Mouse (Mus musculus) limb, embryonic 12.5 days (tissue): Measurements from ENCODE around the gene Treh. TPM values are rescaled to one million over a fixed set of nuclear protein-coding genes. Genes with fewer than 3 reads are reported as not detected.
"Not testable (repeated sequence)": the region's sequence is repeated elsewhere in the genome, so short reads cannot be mapped to it uniquely, and the experiment has no call there.

ENCODE experiments used
- ATAC-seq: fragments of 200-750 bp; cut with Nextera tagmentation; 2 replicates; pipeline ENCODE4 v1.8.0; 2017; ENCODE audit warnings: low read depth, moderate TSS enrichment; ENCODE audit not compliant: insufficient number of reproducible peaks, insufficient read depth, low FRiP score, low TSS enrichment
- H3K27ac ChIP-seq: fragments of 300-500 bp; sonication (generic); 2 replicates; pipeline ENCODE4 v1.5.1; 2016; ENCODE audit warnings: mild to moderate bottlenecking, moderate library complexity
- H3K27me3 ChIP-seq: fragments of 300-500 bp; sonication (generic); 2 replicates; pipeline ENCODE4 v1.6.1; 2016; ENCODE audit warnings: mild to moderate bottlenecking, moderate library complexity
- H3K36me3 ChIP-seq: fragments of 300-500 bp; sonication (generic); 2 replicates; pipeline ENCODE4 v1.6.1; 2016; ENCODE audit warnings: mild to moderate bottlenecking, moderate library complexity
- H3K4me1 ChIP-seq: fragments of 300-500 bp; sonication (generic); replicated peaks from 2 replicates; pipeline ENCODE4 v1.6.1; 2016
- H3K4me2 ChIP-seq: fragments of 300-500 bp; sonication (generic); 2 replicates; pipeline ENCODE4 v1.6.1; 2016; ENCODE audit warnings: mild to moderate bottlenecking, moderate library complexity
- H3K4me3 ChIP-seq: fragments of 300-500 bp; sonication (generic); replicated peaks from 2 replicates; pipeline ENCODE4 v1.5.1; 2016; ENCODE audit warnings: mild to moderate bottlenecking
- H3K9ac ChIP-seq: fragments of 300-500 bp; sonication (generic); replicated peaks from 2 replicates; pipeline ENCODE4 v1.6.1; 2016; ENCODE audit warnings: mild to moderate bottlenecking, moderate library complexity
- H3K9me3 ChIP-seq: fragments of 300-500 bp; sonication (generic); 2 replicates; pipeline ENCODE4 v1.6.1; 2016; ENCODE audit warnings: mild to moderate bottlenecking, moderate library complexity
- WGBS: fragments of 180-500 bp; shearing (Covaris S2); methylation state at CpG from one replicate; pipeline ENCODE4 v1.1.7; 2016; 5-methylcytosine and 5-hydroxymethylcytosine counted together
- polyA plus RNA-seq: library from polyadenylated mRNA; unstranded; fragments of >200 nt; fragmentation: Nextera tagmentation; extraction: Ambion mirVana; gene quantifications from 2 replicates; pipeline ENCODE4 v1.2.1, GENCODE M21; 2016

Gene Treh
- not detected in 2 replicates for polyA plus RNA-seq

DNA sequence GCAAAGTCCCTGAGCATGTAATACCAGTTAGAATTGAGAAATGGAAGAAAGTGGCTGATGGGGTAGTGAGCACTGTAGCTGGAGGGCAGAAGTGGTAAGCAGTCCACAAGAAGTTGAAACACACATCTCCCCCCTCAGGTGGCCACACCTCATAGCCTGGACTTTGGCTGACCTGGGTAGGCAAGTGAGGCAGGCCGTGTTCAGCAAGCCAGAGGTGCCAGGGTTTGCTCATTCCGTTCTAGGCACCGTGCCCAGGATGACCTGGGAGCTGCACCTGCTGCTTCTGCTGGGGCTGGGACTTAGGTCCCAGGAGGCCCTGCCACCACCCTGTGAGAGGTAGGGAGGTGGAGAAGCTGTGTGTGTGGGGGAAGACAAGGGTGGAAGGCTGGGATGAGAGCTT is at the start of gene Treh:
Gene Treh (plus strand): TSS at position 229 of the 400 bp plus-strand sequence.
- Histone ChIP-seq H3K27me3 (no peaks in the 10 kb centered on the region), H3K4me3 (no peak within 1 kb of the TSS), H3K27ac (no peak within 1 kb of the TSS), H3K4me1 (no peaks in the 10 kb centered on the region), H3K9me3 (no peaks in the 10 kb centered on the region), H3K36me3 (no peaks in the 10 kb centered on the region), H3K4me2 (no peak within 1 kb of the TSS), H3K9ac (no peak within 1 kb of the TSS)
- no peak for ATAC-seq
- 79% methylated on average over 3 of the region's 3 CpGs for WGBS

DNA sequence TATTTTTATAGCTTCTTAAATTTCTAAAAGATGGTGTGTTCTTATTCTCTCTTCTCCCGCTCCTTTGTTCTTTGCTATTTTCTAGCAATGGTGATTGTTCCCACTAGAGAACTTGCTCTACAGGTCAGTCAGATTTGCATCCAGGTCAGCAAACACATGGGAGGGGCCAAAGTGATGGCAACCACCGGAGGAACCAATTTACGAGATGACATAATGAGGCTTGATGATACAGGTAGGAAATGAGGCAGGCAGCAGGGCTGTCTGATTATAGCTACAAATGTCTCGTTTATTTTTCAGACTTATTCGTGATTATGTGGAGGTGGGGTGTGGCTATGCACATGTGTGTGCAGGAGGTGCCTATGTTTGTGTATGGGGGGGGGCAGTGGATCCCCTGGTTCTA is 48.6 kb upstream of the Treh start:
- ATAC-seq: no peak
- no peak overlapping the region for H3K9ac ChIP-seq
- H3K4me1 ChIP-seq: no peaks in the 10 kb centered on the region
- 61% methylated on average over 5 of the region's 5 CpGs for WGBS
- H3K27me3 ChIP-seq: no peaks in the 10 kb centered on the region
- H3K36me3 ChIP-seq: peaks cover 91% of the 10 kb centered on the region
- no peak overlapping the region for H3K4me2 ChIP-seq
- no peak overlapping the region for H3K4me3 ChIP-seq
- H3K9me3 ChIP-seq: no peaks in the 10 kb centered on the region
- H3K27ac ChIP-seq: no peak overlapping the region

GRCm38 (mm10) chr9:44626268-44626667 is 46.8 kb upstream of the Treh start:
- H3K9ac ChIP-seq: no peak overlapping the region
- 86% methylated on average over 5 of the region's 5 CpGs for WGBS
- no peak overlapping the region for H3K4me2 ChIP-seq
- H3K4me3 ChIP-seq: no peak overlapping the region
- no peak for ATAC-seq
- no peaks in the 10 kb centered on the region for H3K4me1 ChIP-seq
- H3K9me3 ChIP-seq: no peaks in the 10 kb centered on the region
- H3K27ac ChIP-seq: no peak overlapping the region
- no peaks in the 10 kb centered on the region for H3K27me3 ChIP-seq
- H3K36me3 ChIP-seq: peaks cover 92% of the 10 kb centered on the region

- WGBS: 85% methylated on average over 15 of the region's 15 CpGs
- no peaks in the 10 kb centered on the region for H3K9me3 ChIP-seq
- no peaks in the 10 kb centered on the region for H3K4me1 ChIP-seq
- H3K4me3 ChIP-seq: no peak overlapping the region
- no peak for ATAC-seq
- H3K9ac ChIP-seq: no peak overlapping the region
- H3K4me2 ChIP-seq: no peak overlapping the region
- H3K27me3 ChIP-seq: no peaks in the 10 kb centered on the region
- no peak overlapping the region for H3K27ac ChIP-seq
- peaks cover 76% of the 10 kb centered on the region for H3K36me3 ChIP-seq
Observed at GRCm38 (mm10) chr9:44637551-44638169, 35.4 kb upstream of the Treh start.

DNA sequence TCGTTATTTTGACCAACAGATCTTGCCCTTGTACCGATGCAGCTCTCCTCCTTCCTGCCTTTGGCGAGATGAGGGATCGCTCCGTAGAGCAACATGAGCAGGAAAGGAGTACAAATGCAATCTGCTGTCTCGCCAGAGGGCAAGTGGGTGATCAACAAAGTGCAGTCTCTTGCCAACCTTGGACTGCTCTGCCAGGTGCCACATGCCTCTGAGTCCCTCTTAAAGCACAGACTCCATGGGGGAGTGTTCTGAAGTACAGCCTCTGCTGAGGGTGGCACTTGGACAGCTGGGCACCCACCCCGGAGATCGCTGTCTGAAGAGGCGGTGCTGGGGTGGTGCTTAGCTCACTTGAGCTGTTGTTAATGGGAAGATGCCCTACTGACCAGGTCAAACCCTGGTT is 34.3 kb upstream of the Treh start:
- H3K4me3 ChIP-seq, H3K27ac ChIP-seq, H3K4me1 ChIP-seq, ATAC-seq, H3K9ac ChIP-seq, H3K27me3 ChIP-seq, H3K9me3 ChIP-seq, H3K4me2 ChIP-seq: not testable (repeated sequence)
- WGBS: 93% methylated on average over 9 of the region's 9 CpGs
- peaks cover 65% of the 10 kb centered on the region for H3K36me3 ChIP-seq

- not testable (repeated sequence) for H3K9me3 ChIP-seq, H3K27me3 ChIP-seq, H3K27ac ChIP-seq, ATAC-seq, H3K4me2 ChIP-seq, H3K9ac ChIP-seq, H3K4me1 ChIP-seq, H3K4me3 ChIP-seq
- WGBS: 85% methylated on average over 1 of the region's 1 CpGs
- H3K36me3 ChIP-seq: peaks cover 52% of the 10 kb centered on the region
Observed at GRCm38 (mm10) chr9:44640028-44640427, 33.0 kb upstream of the Treh start.

- Histone ChIP-seq H3K27ac (no peak overlapping the region), H3K36me3 (peaks cover 44% of the 10 kb centered on the region), H3K4me1 (no peaks in the 10 kb centered on the region), H3K9ac (no peak overlapping the region), H3K27me3 (no peaks in the 10 kb centered on the region), H3K4me2 (no peak overlapping the region), H3K9me3 (no peaks in the 10 kb centered on the region), H3K4me3 (no peak overlapping the region)
- 94% methylated on average over 3 of the region's 3 CpGs for WGBS
- ATAC-seq: no peak
Observed at GRCm38 (mm10) chr9:44640646-44641357, 32.2 kb upstream of the Treh start.

- Histone ChIP-seq H3K27ac (no peak overlapping the region), H3K9ac (no peak overlapping the region), H3K9me3 (no peaks in the 10 kb centered on the region), H3K36me3 (peaks cover 36% of the 10 kb centered on the region), H3K27me3 (no peaks in the 10 kb centered on the region), H3K4me2 (no peak overlapping the region), H3K4me1 (no peaks in the 10 kb centered on the region), H3K4me3 (no peak overlapping the region)
- 93% methylated on average over 2 of the region's 2 CpGs for WGBS
- ATAC-seq: no peak
Observed at GRCm38 (mm10) chr9:44641616-44642015, 31.4 kb upstream of the Treh start.

DNA sequence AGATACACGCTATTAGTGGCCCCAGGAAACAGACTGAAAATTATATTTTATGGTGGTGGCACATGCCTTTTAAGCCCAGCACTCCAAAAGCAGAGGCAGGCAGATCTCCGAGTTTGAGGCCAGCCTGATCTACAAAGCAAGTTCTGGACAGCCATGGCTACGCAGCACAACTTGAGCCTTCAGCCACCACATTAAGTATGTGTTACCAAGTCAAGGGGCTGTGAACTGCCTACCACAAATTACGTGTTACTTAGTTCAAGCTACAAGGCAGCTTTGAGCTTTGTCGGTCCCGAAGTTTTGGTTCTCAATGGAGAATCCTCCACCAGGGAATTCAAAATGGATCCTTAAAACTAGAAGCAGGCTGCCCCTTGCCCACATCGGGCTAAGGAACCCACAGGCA is 29.9 kb upstream of the Treh start:
- Histone ChIP-seq H3K9ac (no peak overlapping the region), H3K36me3 (peaks cover 21% of the 10 kb centered on the region), H3K9me3 (no peaks in the 10 kb centered on the region), H3K27me3 (no peaks in the 10 kb centered on the region), H3K4me1 (no peaks in the 10 kb centered on the region), H3K4me2 (no peak overlapping the region), H3K4me3 (no peak overlapping the region), H3K27ac (no peak overlapping the region)
- ATAC-seq: no peak
- 92% methylated on average over 7 of the region's 7 CpGs for WGBS

DNA sequence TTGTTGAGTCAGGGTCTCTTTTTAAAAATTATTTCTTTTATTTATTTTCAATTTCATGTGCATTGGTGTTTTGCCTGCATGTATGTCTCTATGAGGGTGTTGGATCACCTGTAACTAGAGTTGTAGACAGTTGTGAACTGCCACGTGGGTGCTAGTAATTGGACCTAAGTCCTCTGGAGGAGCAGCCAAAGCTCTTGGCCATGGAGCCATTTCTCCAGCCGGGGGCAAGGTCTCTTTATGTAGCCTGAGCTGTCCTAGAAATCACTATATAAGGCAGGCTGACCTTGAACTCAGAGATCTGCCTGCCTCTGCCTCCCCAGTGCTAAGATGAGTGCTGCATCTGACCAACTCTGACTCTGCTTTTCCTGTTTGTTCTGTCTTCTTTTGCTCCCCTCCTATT is 28.8 kb upstream of the Treh start:
- Histone ChIP-seq H3K4me1 (no peaks in the 10 kb centered on the region), H3K4me2 (no peak overlapping the region), H3K9me3 (no peaks in the 10 kb centered on the region), H3K36me3 (peaks cover 11% of the 10 kb centered on the region), H3K9ac (no peak overlapping the region), H3K27me3 (no peaks in the 10 kb centered on the region), H3K4me3 (no peak overlapping the region), H3K27ac (no peak overlapping the region)
- ATAC-seq: no peak
- 86% methylated on average over 2 of the region's 2 CpGs for WGBS

DNA sequence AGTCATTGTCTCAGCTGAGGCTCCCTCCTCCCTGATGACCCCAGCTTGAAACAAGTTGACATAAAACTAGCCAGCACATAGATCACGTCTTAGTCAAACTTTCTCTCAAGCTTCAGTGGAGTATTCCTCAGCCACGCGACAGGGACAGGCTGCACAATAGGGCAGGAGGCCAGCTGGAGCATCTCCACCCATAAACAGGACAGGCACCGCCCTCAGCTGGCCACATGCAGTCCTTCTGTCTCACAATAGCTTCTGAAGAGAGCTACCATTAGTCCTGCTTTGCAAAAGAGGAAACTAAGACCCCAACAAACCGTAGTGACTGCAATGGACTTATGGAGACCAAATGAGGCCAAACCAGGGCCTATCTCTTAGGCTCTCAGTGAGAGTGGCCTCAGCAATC is 27.6 kb upstream of the Treh start:
- Histone ChIP-seq H3K27ac (no peak overlapping the region), H3K4me1 (no peaks in the 10 kb centered on the region), H3K4me2 (no peak overlapping the region), H3K36me3 (peaks cover 4% of the 10 kb centered on the region), H3K27me3 (0 out of 2 replicates have a peak, but pooled peaks cover 5% of the 10 kb centered on the region), H3K4me3 (no peak overlapping the region), H3K9me3 (no peaks in the 10 kb centered on the region), H3K9ac (no peak overlapping the region)
- ATAC-seq: no peak
- WGBS: 81% methylated on average over 5 of the region's 5 CpGs

DNA sequence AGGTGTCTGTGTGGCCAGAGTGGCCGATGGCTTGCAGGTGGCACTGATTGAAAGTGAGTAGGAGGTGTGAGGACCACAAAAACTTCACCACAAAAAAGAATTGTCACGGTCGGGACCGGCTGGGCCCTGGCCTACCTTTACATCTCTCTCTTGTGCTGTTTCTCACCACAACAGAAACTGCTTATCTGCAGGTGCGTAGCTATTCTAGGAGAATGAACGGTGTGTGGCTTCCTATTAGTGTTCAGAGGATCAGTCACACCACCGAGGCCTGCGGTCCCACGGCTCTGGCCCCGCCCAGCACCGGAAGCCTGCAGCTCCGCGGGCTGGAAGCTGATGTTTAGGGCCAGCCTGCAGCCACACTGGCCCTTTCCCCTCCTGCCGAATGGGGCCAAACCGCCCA is 27.1 kb upstream of the Treh start:
- no peak for ATAC-seq

More for the DNA sequence above, 27.1 kb upstream of the Treh start:
- H3K27ac ChIP-seq: no peak overlapping the region
- H3K4me1 ChIP-seq: no peaks in the 10 kb centered on the region
- H3K36me3 ChIP-seq: no peaks in the 10 kb centered on the region; the same call in 1 of the 2 replicates
- 0 out of 2 replicates have a peak, but pooled peaks cover 5% of the 10 kb centered on the region for H3K27me3 ChIP-seq
- no peak overlapping the region for H3K9ac ChIP-seq
- WGBS: 60% methylated on average over 15 of the region's 15 CpGs
- H3K4me2 ChIP-seq: no peak overlapping the region
- H3K9me3 ChIP-seq: no peaks in the 10 kb centered on the region
- H3K4me3 ChIP-seq: no peak overlapping the region
